Mouse (Mus musculus) adrenal gland, adult 18-20 months (tissue): Measurements from ENCODE around the gene Hsd11b1. TPM values are rescaled to one million over a fixed set of nuclear protein-coding genes. Genes with fewer than 3 reads are reported as not detected.

Source experiments
- DNase-seq, 2 experiments: peaks; one replicate each; pipeline ENCODE4 v3.0.0; 2021 to 2022; ENCODE audit warnings: low spot score in 2 of 2
- total RNA-seq, 2 experiments: library from RNA; stranded (reverse); gene quantifications; 1 replicate in 1 of 2; 2 replicates in 1 of 2; pipeline ENCODE4 v1.2.3; 2021

Gene Hsd11b1
- total RNA-seq, 2 experiments from 2014 or later = 109 to 216 TPM

- DNase-seq = no peak
These were observed 60.1 kb downstream of the Hsd11b1 start for GRCm38 (mm10) chr1:193203821-193204220.

GRCm38 (mm10) chr1:193201383-193201778, 62.5 kb downstream of the Hsd11b1 start, which contains the start of gene Traf3ip3:
Gene Traf3ip3 (minus strand): TSS chr1:193201703.
- DNase-seq = no peak

GRCm38 (mm10) chr1:193200640-193201382, 63.1 kb downstream of the Hsd11b1 start:
- DNase-seq = no peak

- no peak for DNase-seq
These were observed 65.6 kb downstream of the Hsd11b1 start for GRCm38 (mm10) chr1:193198312-193198711.

- no peak for DNase-seq
These were observed 66.2 kb downstream of the Hsd11b1 start for GRCm38 (mm10) chr1:193197494-193198205.

- no peak for DNase-seq
These were observed 68.6 kb downstream of the Hsd11b1 start for GRCm38 (mm10) chr1:193195169-193195810.

- no peak for DNase-seq
These were observed 69.3 kb downstream of the Hsd11b1 start for GRCm38 (mm10) chr1:193194416-193195140.

- DNase-seq = no peak
These were observed 72.1 kb downstream of the Hsd11b1 start for GRCm38 (mm10) chr1:193191675-193192283.

- no peak for DNase-seq
These were observed 74.1 kb downstream of the Hsd11b1 start for GRCm38 (mm10) chr1:193189771-193190170.

- no peak for DNase-seq
These were observed 74.7 kb downstream of the Hsd11b1 start for GRCm38 (mm10) chr1:193189151-193189621.

- no peak for DNase-seq
These were observed 75.6 kb downstream of the Hsd11b1 start for GRCm38 (mm10) chr1:193188257-193188656.

- DNase-seq = no peak
These were observed 82.8 kb downstream of the Hsd11b1 start for GRCm38 (mm10) chr1:193181104-193181503.

GRCm38 (mm10) chr1:193174143-193174733, 89.6 kb downstream of the Hsd11b1 start:
- DNase-seq = no peak

- no peak for DNase-seq
These were observed 90.1 kb downstream of the Hsd11b1 start for GRCm38 (mm10) chr1:193173810-193174129.

- DNase-seq = peak; percentile 92 to 93
These were observed 90.7 kb downstream of the Hsd11b1 start for GRCm38 (mm10) chr1:193172991-193173809.
